Mouse (Mus musculus): Measurements from ENCODE around the gene Clca3b.
"Not testable (repeated sequence)": the region's sequence is repeated elsewhere in the genome, so short reads cannot be mapped to it uniquely, and the experiment has no call there.

DNA sequence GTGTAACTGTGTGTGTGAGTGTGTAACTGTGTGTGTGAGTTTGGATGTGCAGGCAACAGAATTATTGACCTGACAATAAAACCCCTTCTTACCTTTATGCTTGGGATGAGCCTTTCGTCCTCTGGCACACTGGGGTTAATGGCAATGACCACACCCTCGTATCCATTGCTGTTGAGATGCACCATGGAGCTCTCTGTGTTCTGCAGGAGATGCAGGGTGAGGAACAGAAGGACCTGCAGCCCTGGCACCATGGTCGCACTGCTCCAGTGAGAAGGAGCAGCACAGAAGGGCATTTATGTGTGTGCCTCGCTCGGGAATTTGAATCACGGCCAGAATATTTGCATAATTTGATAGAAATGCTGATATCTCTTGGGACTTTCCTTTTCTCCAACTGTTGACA, 29.9 kb downstream of the Clca3b start, which contains the start of gene Clca3a2:
- not testable (repeated sequence) for TF ChIP-seq CTCF (IDR thresholded peaks at IDR 0.05; ENCODE audit: borderline replicate concordance, insufficient read depth, low read depth, low read length); POLR2A (IDR thresholded peaks at IDR 0.05; ENCODE audit: borderline replicate concordance, insufficient read depth, low read length)

Data from cerebellum, adult 2 months (tissue).